Mouse (Mus musculus): ENCODE results near the gene Repin1. TPM values are rescaled to one million over a fixed set of nuclear protein-coding genes. Genes with fewer than 3 reads are reported as not detected.
"Not testable (repeated sequence)": the region's sequence is repeated elsewhere in the genome, so short reads cannot be mapped to it uniquely, and the experiment has no call there.

The Repin1 gene
- total RNA-seq, 2 experiments from 2014 or later, result 55.0 to 58.6 TPM

DNA sequence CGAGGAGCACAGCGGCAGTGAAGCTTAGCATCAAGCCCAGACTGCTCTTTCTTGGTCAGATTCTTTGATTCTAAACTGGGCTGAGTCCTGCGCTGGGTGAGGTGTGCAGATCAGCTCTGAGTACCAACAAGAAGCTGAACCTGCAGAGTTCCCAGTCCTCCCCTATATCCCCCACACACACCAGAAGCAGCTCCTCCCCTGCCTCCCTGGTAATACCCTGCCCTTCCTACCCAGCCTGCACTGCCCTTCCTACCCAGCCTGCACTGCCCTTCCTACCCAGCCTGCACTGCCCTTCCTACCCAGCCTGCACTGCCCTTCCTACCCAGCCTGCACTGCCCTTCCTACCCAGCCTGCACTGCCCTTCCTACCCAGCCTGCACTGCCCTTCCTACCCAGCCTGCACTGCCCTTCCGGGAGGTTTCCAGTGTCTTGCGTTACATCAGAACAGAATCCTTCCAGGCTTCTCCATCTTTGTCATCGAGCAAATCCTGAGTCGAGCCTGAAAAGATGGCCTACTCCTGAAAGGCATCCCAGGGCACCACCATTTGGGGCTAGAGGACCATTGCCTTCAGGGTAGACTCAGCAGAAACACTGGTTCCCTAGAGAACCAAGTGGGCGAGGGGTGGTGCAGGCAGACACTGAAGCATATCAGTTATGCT is 28.6 kb downstream of the Repin1 start:
- not testable (repeated sequence) for DNase-seq (ENCODE audit: low spot score in 2 of 2)

- DNase-seq (ENCODE audit: low spot score in 2 of 2), result no peak
Measured at GRCm38 (mm10) chr6:48623460-48623859, 29.8 kb downstream of the Repin1 start.

DNA sequence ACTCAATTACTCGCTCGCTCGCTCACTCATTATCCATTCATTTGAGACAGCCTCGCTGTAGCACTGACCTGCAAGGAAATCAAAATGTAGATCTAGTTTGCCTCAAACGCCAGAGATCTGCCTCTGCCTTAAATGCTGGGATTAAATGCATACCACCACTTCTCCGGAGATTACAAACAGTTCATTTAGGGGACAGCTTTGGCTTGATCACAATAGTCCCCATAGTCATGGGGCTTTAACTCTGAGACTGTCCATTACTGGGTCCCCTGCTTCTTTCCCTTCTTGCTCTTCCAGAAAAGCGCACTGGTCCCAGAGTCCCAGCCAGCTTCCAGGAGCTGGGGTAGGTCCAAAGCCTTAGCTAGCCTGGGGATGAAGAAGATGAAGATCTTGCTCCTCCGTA is 32.8 kb downstream of the Repin1 start, which contains the start of gene AI854703:
Gene AI854703, plus strand, starts transcription at position 301 of the 400 bp plus-strand sequence.
- peak in 1 of 2 experiments; percentile 13 for DNase-seq (ENCODE audit: low spot score in 2 of 2)

DNA sequence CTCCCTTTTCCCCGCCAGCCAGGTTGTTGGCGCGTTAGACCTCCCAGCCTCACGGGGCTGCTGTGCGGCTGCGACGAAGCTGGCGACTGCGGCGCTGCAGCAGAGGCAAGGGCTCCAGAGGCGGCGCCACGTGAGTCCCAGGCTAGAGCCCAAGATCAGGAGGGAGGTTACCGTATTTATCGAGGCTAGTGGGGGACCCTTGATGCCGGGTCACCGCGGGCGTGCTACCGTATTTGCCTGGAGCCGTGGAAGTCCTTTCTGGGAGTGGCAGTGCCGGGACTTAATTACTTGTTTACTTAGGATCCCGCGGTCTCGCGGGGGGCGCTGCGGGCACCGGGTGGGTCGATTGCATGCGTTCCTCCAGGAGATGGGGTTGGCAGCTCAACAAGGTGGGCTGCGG is 33.3 kb downstream of the Repin1 start:
- peak; percentile 65 to 77 for DNase-seq (ENCODE audit: low spot score in 2 of 2)

DNA sequence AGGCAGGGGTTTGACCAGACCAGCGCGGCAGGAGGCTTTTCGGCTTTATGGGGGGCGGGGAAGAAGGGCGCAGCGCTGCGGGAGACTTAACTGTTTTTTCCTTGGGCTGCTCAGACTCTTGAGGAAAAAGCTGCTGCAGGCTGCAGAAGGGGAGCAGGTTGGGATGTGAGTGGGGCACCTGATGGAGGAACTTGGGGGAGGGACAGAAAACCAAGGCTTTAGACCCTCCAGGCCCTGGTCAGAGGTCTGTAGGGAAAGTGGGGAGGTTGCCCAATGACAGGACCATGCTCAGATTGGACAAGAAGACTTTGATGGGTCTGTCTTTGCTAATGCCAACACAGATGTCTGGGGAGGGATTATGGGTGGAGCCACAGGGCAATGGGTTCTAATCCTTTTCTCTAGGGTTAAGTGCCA is 33.8 kb downstream of the Repin1 start:
- peak; percentile 25 to 33 for DNase-seq (ENCODE audit: low spot score in 2 of 2)

- DNase-seq (ENCODE audit: low spot score in 2 of 2), result no peak
Measured at GRCm38 (mm10) chr6:48628377-48628776, 34.7 kb downstream of the Repin1 start.

DNA sequence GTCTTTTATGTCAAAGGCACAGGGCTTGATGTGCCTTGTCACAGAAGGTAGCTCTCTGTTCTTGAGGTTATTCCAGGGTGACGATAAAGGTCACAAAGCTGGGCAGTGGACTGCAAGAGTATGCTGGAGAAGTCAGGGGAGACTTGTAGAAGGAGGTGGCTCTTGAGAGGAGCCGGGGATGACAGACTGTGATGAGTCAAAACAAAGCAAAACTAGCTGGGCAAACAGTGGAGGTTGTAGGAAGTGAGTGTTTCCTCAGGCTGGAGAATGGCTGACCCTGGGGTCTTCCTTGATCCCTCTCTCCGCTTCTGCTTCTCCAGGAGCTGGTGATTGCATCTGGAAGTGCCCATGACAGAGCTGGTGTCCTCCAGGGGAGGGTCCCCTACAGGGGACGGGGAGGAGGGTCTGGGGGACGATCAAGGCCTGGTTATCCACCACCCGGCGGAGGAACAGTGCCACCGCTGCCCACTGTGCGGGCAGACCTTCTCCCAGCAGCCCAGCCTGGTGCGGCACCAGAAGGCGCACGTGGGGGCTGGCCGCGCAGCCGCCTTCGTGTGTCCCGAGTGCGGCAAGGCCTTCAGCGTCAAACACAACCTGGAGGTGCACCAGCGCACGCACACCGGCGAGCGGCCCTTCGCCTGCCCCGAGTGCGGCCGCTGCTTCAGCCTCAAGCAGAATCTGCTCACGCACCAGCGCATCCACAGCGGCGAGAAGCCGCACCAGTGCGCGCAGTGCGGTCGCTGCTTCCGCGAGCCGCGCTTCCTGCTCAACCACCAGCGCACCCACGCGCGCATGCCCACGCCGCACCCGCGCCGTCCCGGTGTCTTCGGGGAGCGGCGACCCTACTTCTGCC is 35.4 kb downstream of the Repin1 start:
- peak; percentile 59 to 70 for DNase-seq (ENCODE audit: low spot score in 2 of 2)

DNA sequence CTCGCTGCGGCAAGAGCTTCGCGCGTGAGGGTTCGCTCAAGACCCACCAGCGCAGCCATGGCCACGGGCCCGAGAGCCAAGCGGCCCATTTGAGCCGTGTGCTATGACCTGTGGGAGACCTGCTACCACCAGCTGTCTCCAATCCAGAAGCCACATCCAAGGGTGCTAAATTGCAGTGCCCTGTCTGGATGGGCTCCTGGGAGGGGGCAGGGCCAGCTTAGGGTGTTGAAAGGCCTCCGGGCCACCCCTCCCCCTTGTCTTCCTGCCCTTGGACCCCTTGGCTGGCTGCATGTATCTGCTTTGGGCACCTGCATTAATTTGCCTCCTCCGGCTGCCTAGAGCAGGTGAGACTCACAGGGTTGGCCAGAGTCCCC is 36.0 kb downstream of the Repin1 start:
- DNase-seq (ENCODE audit: low spot score in 2 of 2), result no peak

- DNase-seq (ENCODE audit: low spot score in 2 of 2), result no peak
Measured at GRCm38 (mm10) chr6:48630831-48631230, 37.1 kb downstream of the Repin1 start.

DNA sequence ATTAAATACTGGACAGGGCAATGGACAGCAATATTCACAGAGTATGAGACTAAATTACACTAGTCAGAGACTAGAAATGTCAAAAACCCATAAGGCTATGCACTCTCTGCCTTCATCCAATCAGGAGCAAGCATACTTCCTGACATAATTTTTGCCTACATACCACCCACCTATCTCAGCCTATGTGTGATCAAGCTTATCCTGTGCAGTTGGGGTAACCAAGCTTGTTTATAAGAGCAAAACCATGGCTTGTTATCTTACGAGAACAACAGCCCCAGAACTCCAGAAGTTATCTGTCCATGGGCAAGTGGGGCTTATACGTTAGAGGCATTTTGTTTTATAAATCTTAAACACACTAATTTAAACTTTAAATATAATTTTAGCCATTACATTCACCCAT is 41.4 kb downstream of the Repin1 start:
- no peak for DNase-seq (ENCODE audit: low spot score in 2 of 2)

- DNase-seq (ENCODE audit: low spot score in 2 of 2), result no peak
Measured at GRCm38 (mm10) chr6:48636515-48636914, 42.8 kb downstream of the Repin1 start.

GRCm38 (mm10) chr6:48637811-48638500 is 44.3 kb downstream of the Repin1 start:
- no peak for DNase-seq (ENCODE audit: low spot score in 2 of 2)

DNA sequence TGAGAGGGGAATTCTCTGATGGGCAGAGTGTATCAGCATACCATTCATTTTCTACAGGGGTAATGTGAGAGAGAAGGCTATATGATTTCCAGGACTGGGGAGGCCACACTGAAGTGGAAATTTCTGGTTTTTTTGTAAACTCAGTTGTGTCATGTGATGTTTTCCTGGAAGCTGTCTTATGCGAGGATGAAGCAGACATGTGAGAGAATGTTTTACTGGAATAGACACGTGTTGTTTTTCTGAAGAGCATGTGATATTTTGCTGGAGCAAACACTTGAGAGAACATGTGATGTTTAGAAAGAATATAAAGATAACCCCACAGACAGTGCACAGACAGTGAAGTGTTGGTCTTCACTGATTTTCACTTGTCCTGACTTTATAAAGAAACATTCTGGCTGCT is 44.9 kb downstream of the Repin1 start:
- DNase-seq (ENCODE audit: low spot score in 2 of 2), result no peak

GRCm38 (mm10) chr6:48641391-48641790 is 47.7 kb downstream of the Repin1 start:
- DNase-seq (ENCODE audit: low spot score in 2 of 2), result no peak

GRCm38 (mm10) chr6:48642764-48643292 is 49.1 kb downstream of the Repin1 start:
- peak in 1 of 2 experiments; percentile 55 for DNase-seq (ENCODE audit: low spot score in 2 of 2)

GRCm38 (mm10) chr6:48645660-48646308 is 52.1 kb downstream of the Repin1 start:
- peak; percentile 67 to 72 for DNase-seq (ENCODE audit: low spot score in 2 of 2)

DNA sequence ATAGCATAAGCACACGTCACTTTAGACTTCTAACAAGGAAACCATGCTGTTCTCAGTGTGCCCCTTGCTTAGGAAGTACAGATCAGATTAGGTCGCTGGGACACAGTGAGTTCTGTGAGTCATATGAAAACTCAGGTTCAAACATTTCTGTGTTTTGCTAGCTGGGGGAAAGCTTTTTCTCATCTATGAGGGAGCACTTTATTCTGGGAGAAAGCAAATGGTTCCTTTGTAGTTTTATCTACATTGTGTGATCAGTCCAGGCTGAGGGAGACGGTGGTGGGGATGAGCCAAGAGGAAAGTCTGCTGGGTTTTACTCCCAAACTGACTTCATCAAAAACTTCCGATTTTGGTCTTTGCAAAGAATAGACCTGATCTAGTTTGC is 52.6 kb downstream of the Repin1 start:
- no peak for DNase-seq (ENCODE audit: low spot score in 2 of 2)

- no peak for DNase-seq (ENCODE audit: low spot score in 2 of 2)
Measured at GRCm38 (mm10) chr6:48646995-48647394, 53.3 kb downstream of the Repin1 start, which contains the start of gene Gimap8. Gene Gimap8, plus strand, starts transcription at chr6:48647234.

DNA sequence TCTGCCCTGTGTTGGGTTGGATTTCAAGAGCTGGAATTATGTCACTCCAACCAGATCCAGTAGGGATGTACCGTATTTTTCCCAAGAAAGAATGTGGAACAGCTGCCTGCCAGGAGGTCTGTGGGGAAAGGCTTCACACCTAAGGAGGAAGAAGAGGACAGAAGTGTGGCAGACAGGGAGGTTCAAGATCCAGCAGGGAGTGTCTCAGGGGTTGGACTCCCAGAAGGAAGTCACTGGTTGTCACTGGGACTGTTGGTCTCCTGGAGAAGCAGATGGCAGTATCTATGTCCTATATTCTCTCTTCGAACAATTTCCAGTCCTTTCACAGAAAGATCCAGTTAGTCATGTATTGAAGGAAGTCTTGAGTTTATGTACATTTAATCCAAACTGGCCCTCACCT is 53.9 kb downstream of the Repin1 start:
- DNase-seq (ENCODE audit: low spot score in 2 of 2), result no peak

All from left cerebral cortex, adult 18-20 months (tissue).